Mouse (Mus musculus): ENCODE data around the gene BC048403.
"Not testable (repeated sequence)": the region's sequence is repeated elsewhere in the genome, so short reads cannot be mapped to it uniquely, and the experiment has no call there.

Gene BC048403

GRCm38 (mm10) chr10:121756677-121757076, 16.9 kb downstream of the BC048403 start:
- no peak for DNase-seq (ENCODE audit: low read depth, low spot score)

- no peak for DNase-seq (ENCODE audit: low read depth, low spot score)
Measured at GRCm38 (mm10) chr10:121759095-121759494, 19.4 kb downstream of the BC048403 start.

DNA sequence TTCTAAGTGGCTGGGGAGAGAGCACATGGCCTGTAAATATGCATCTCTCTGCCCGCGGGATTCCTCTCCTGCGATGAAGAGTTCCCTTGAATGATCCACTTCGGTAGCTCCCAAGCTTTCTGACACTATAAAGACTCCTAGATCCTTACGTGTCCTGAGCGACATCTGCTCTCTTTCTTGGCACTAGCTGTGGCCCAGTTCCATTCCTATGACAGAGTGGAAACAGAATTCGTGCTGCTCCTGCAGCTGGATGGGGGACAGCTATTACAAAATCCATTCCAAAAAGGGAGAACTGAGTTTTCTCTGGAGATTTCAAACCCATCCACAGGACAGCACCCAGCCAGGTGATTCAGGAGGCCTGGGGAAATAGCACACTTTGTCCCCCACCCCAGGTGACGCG, 22.4 kb downstream of the BC048403 start:
- DNase-seq (ENCODE audit: low read depth, low spot score) = no peak

DNA sequence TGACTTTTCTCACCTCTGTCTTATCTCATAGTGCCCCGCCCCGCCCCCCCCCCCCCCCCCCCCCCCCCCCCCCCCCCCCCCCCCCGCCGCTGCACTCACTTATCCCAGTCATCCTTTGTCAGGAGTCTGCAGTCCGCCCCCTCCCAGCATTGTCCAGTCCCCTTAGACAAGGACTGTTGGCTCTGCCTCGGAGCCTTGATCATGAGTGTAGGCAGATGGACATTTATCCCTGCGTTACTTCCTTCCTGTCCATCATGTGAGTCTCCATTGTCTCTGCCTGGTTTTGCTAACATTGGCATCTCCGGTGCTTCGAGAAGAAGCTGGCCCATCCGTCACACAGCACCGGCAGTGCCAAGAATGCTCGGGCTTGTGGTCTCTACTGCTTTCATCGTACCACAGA, 23.5 kb downstream of the BC048403 start:
- no peak for DNase-seq (ENCODE audit: low read depth, low spot score)

DNA sequence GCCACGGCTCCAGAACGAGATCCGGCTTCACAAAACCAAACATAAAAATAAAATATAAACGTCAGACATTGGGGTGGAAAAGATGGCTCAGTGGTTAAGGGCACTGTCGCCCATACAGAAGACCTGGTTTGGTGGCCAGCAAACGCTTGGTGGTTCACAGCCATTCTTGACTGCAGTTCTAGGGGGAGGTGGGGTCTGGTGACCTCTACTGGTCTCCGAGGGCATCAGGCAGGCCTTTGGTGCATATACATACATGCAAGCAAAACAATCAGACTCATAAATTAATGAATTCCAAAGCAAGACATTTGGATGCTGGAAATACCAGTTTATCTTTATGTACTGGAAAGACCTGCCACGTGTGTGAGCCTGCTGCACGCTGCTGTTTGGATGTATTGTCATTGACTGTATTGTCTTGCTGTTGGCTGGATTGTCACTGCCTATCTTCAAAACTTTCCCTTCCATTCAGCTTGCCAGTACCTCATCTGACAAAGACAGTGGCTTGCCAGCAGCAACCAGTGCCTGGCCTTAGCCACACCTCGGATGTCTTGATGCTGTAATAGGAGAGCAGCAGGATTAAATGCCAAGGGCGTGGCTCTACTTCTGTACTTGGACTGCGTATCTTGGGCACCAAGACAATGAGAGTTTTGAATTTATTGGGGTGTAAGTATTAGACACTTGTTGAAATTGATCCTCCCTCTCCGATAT, 24.9 kb downstream of the BC048403 start:
- no peak for DNase-seq (ENCODE audit: low read depth, low spot score)

DNA sequence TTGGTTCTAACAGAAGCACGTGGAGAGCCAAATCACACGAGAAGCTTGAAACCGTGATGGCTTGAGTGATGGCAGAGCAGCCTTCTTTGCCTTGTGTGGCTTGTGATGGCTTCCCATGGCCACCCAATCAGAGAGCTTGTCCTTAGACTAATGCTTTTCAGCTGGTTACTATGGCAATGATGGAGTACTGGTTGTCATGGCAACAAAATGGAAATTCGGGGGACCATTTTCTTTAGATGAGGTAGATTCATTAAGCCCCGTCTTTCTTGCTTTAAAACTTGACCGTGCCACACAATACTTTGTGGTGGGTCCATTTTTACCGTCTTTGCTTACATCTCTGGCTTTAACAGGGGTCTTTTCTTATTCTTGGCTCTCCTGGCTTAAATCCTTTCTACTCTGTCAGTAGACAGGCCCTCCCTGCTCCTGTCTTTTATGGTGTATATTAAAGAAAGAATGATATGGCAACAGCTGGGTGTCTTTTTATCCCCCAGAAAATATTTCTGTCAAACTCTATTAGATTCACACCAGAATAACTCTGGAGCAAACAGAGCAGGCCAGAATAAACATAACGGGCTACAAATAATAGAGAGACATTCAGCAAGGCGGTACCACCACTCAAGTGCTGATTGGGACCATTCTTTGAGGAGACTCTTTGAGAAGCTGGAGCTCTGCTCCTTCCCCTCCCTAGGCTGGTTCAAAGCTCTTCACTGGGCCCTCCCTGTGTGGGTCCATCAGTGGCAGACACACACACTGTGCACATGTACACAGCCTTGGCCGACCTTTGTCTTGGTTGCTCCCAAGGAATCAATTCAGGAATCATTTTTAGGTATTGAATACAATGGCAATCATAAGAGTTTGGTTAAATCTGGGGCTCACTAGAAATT, 25.7 kb downstream of the BC048403 start:
- DNase-seq (ENCODE audit: low read depth, low spot score) = no peak

GRCm38 (mm10) chr10:121767295-121767694, 27.6 kb downstream of the BC048403 start:
- not testable (repeated sequence) for DNase-seq (ENCODE audit: low read depth, low spot score)

DNA sequence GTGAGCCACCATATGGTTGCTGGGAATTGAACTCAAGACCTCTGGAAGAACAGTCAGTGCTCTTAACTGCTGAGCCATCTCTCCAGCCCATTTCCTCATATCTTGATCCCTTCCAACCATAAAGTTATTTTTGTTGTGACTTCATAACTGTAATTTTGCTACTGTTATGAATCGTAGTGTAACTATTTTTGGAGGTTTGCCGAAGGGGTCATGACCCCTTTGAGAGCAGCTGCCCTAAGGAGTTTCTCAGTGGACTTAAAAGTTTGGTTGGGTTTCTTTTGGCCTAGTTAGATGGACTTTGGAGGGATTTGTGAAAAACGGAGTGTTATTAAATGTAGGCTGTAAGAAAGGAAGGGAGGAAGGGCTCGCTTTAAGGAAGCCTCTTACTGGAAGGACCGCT, 30.0 kb downstream of the BC048403 start:
- DNase-seq (ENCODE audit: low read depth, low spot score) = no peak

- DNase-seq (ENCODE audit: low read depth, low spot score) = peak; percentile 38
Measured at GRCm38 (mm10) chr10:121770624-121771577, 31.2 kb downstream of the BC048403 start.

GRCm38 (mm10) chr10:121773813-121774212, 34.1 kb downstream of the BC048403 start:
- DNase-seq (ENCODE audit: low read depth, low spot score) = no peak

DNA sequence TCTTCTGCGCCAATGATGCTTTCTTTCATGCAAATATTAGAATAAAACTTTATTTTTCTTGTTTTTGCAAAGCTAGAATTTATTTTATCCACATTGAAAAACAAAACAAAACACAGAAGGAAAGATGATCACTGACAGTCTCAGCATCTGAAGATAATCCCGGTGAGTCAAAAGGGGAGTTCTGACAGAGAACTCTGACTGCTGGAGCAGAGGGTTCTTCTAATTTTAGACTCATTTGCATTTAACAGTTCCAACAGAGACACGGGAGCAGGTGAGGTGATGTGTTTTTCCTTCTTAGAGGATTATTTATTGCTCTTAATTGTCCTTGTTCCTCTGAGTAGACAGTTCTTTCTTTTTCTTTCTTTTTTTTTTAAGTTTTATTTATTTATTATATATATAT, 36.3 kb downstream of the BC048403 start:
- no peak for DNase-seq (ENCODE audit: low read depth, low spot score)

- no peak for DNase-seq (ENCODE audit: low read depth, low spot score)
Measured at GRCm38 (mm10) chr10:121781159-121781558, 41.4 kb downstream of the BC048403 start.

DNA sequence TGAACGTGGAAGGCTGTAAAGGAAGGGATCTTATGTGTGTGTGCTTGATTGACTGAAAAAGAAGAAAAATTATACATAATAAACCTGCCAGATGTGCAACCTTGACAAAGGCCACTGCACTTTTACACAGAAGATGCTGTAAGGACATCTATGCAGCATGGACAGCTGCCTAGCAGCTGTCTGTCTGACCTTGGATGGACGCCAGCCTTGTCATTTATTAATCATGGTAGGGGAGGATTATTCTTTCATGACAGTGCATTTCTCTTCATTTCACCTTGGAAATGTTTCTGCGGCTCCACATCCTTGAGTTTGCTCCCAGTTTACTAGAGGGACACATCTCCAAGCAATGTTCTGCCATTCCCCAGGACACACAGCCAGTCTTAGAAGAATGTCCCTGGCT, 48.8 kb downstream of the BC048403 start:
- DNase-seq (ENCODE audit: low read depth, low spot score) = no peak

- no peak for DNase-seq (ENCODE audit: low read depth, low spot score)
Measured at GRCm38 (mm10) chr10:121790078-121790477, 50.3 kb downstream of the BC048403 start.

GRCm38 (mm10) chr10:121792661-121793060, 52.9 kb downstream of the BC048403 start:
- no peak for DNase-seq (ENCODE audit: low read depth, low spot score)

- DNase-seq (ENCODE audit: low read depth, low spot score) = no peak
Measured at GRCm38 (mm10) chr10:121794486-121794885, 54.7 kb downstream of the BC048403 start.

DNA sequence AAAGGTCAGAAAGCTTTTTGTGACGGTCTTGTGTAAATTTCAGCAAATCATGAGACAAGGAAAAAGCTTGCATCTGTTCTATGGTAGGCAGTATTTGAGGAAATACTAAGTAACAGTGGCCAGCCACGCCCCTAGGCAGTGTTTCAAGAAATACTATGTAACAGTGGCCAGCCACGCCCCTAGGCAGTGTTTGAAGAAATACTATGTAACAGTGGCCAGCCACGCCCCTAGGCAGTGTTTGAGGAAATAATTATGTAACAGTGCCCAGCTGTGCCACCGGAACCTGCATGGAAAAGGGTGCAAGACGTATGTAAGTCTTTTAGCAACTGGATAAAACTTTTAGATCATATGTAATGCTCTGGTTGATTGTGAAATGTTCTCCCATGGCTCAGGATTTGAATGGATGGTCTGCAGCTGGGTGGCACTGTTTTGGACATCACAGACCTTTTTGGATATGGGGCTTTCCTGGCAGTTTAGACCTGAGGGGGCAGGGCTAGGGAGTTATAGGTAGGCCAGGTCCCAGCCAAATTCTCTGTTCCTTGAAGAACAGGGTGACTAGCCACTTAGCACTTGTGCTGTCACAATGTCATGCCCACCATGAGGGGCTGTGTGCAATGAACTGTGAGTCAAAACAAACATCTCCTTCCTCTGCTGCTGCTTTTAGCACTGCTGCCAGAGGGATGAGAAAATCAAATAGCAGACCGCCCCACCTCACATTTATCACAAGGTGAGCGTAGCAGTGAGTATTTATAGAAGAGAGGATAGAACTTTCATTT, 56.5 kb downstream of the BC048403 start:
- DNase-seq (ENCODE audit: low read depth, low spot score) = no peak

GRCm38 (mm10) chr10:121800041-121800440, 60.3 kb downstream of the BC048403 start:
- no peak for DNase-seq (ENCODE audit: low read depth, low spot score)

All from forelimb bud, embryonic 11.5 days (tissue).